Mouse (Mus musculus) CH12.LX (cell line): ENCODE measurements at regions not wholly inside any gene's neighbourhood (a gene's known extent, or its start where the extent isn't known, plus 50 kb on each side); places are given as distances from the start of the nearest gene placed in this dataset.

Experiments
- DNase-seq: peaks from one replicate; pipeline ENCODE4 v3.0.0-alpha.2; 2013; ENCODE audit errors: extremely low read depth
- H3K27ac ChIP-seq: 2 replicates; pipeline ENCODE4 v1.5.1; 2012; ENCODE audit warnings: low read depth, mild to moderate bottlenecking, control low read depth, moderate library complexity; ENCODE audit not compliant: insufficient read depth
- H3K27me3 ChIP-seq: replicated peaks from 2 replicates; pipeline ENCODE3; 2012; ENCODE audit warnings: inconsistent platforms
- H3K36me3 ChIP-seq, 2 experiments: replicated peaks in 1 of 2; 2 replicates each; pipeline versions ENCODE3 to v1.6.1; 2012; ENCODE audit warnings: inconsistent platforms in 1 of 2, low read length in 1 of 2, mild to moderate bottlenecking in 1 of 2, mixed read lengths in 1 of 2, moderate library complexity in 1 of 2; ENCODE audit not compliant: control insufficient read depth in 1 of 2, insufficient read depth in 1 of 2
- H3K4me1 ChIP-seq, 2 experiments: 2 replicates each; pipeline ENCODE4 v1.6.1; 2012; ENCODE audit warnings: inconsistent platforms in 1 of 2, moderate library complexity in 1 of 2; ENCODE audit not compliant: insufficient read depth in 2 of 2, control insufficient read depth in 1 of 2
- H3K4me2 ChIP-seq: 2 replicates; pipeline ENCODE4 v1.6.1; 2012; ENCODE audit warnings: low read depth, mild to moderate bottlenecking, control low read depth; ENCODE audit not compliant: poor library complexity, insufficient read depth, severe bottlenecking
- H3K4me3 ChIP-seq, 3 experiments: fragments of 150-350 bp in 1 of 3; sonication (generic) in 1 of 3; replicated peaks in 1 of 3; 2 replicates each; pipeline versions ENCODE3 to v1.5.1; 2011 to 2012; ENCODE audit warnings: low read depth in 2 of 3, low read length in 2 of 3, mild to moderate bottlenecking in 2 of 3, moderate library complexity in 2 of 3, control low read depth in 1 of 3, improper control_type of control experiment in 1 of 3, inconsistent platforms in 1 of 3, mixed read lengths in 1 of 3; ENCODE audit not compliant: poor library complexity in 1 of 3
- H3K79me2 ChIP-seq: replicated peaks from 2 replicates; pipeline ENCODE4 v1.6.1; 2012; ENCODE audit warnings: mild to moderate bottlenecking, moderate library complexity; ENCODE audit not compliant: control insufficient read depth, poor library complexity, insufficient read depth, severe bottlenecking; ENCODE audit errors: extremely low read depth
- H3K9ac ChIP-seq: 2 replicates; pipeline ENCODE4 v1.6.1; 2012; ENCODE audit warnings: low read depth, mild to moderate bottlenecking, control low read depth, moderate library complexity; ENCODE audit not compliant: insufficient read depth
- H3K9me3 ChIP-seq: replicated peaks from 2 replicates; pipeline ENCODE3; 2012; ENCODE audit warnings: low read length, inconsistent platforms, mixed read lengths
- BHLHE40 ChIP-seq: IDR thresholded peaks from 2 replicates; pipeline ENCODE4 v1.6.1; 2011; ENCODE audit warnings: mild to moderate bottlenecking, low read depth, low read length, improper control_type of control experiment
- CHD1 ChIP-seq: IDR thresholded peaks from 2 replicates; pipeline ENCODE4 v1.6.1; 2012; ENCODE audit warnings: low read depth, low read length, improper control_type of control experiment, inconsistent platforms
- E2F4 ChIP-seq: IDR thresholded peaks from 2 replicates; pipeline ENCODE4 v1.6.1; 2011; ENCODE audit warnings: low read depth, low read length, improper control_type of control experiment; ENCODE audit not compliant: insufficient replicate concordance
- EP300 ChIP-seq: IDR thresholded peaks from 2 replicates; pipeline ENCODE4 v1.6.1; 2011; ENCODE audit warnings: low read length, improper control_type of control experiment
- GABPA ChIP-seq: IDR thresholded peaks from 2 replicates; pipeline ENCODE4 v1.6.1; 2012; ENCODE audit warnings: low read depth, low read length, improper control_type of control experiment, inconsistent platforms; ENCODE audit not compliant: insufficient replicate concordance
- IRF4 ChIP-seq: IDR thresholded peaks from 2 replicates; pipeline ENCODE4 v1.6.1; 2014; ENCODE audit warnings: low read depth, mild to moderate bottlenecking, inconsistent platforms, low read length, improper control_type of control experiment
- JUN ChIP-seq: IDR thresholded peaks from 2 replicates; pipeline ENCODE4 v1.6.1; 2011; ENCODE audit warnings: low read depth, mild to moderate bottlenecking, low read length, improper control_type of control experiment, moderate library complexity; ENCODE audit not compliant: insufficient read depth
- KAT2A ChIP-seq: IDR thresholded peaks from 2 replicates; pipeline ENCODE4 v1.6.1; 2012; ENCODE audit warnings: low read length, improper control_type of control experiment, inconsistent platforms; ENCODE audit not compliant: insufficient replicate concordance
- MAFK ChIP-seq: IDR thresholded peaks from 2 replicates; pipeline ENCODE4 v1.6.1; 2011; ENCODE audit warnings: low read length, improper control_type of control experiment; ENCODE audit not compliant: insufficient replicate concordance
- MEF2A ChIP-seq: IDR thresholded peaks from 2 replicates; pipeline ENCODE4 v1.6.1; 2014; ENCODE audit warnings: low read depth, mild to moderate bottlenecking, inconsistent platforms, low read length, improper control_type of control experiment, borderline replicate concordance
- MXI1 ChIP-seq: IDR thresholded peaks from 2 replicates; pipeline ENCODE4 v1.6.1; 2011; ENCODE audit warnings: mild to moderate bottlenecking, low read depth, low read length, improper control_type of control experiment
- MYC ChIP-seq: IDR thresholded peaks from 2 replicates; pipeline ENCODE4 v1.6.1; 2011; ENCODE audit warnings: low read depth, mild to moderate bottlenecking, improper control_type of control experiment, low read length
- NELFE ChIP-seq: IDR thresholded peaks from 2 replicates; pipeline ENCODE4 v1.6.1; 2011; ENCODE audit warnings: low read depth, low read length, improper control_type of control experiment
- NRF1 ChIP-seq: IDR thresholded peaks from 2 replicates; pipeline ENCODE4 v1.6.1; 2014; ENCODE audit warnings: low read depth, mild to moderate bottlenecking, inconsistent platforms, low read length, improper control_type of control experiment, moderate library complexity
- PAX5 ChIP-seq: IDR thresholded peaks from 2 replicates; pipeline ENCODE4 v1.6.1; 2012; ENCODE audit warnings: low read length, inconsistent platforms, mixed read lengths
- RCOR1 ChIP-seq: conservative IDR thresholded peaks from 2 replicates; pipeline ENCODE4 v1.6.1; 2012; ENCODE audit warnings: low read depth, mild to moderate bottlenecking, inconsistent platforms, low read length, improper control_type of control experiment
- TCF12 ChIP-seq: IDR thresholded peaks from 2 replicates; pipeline ENCODE4 v1.6.1; 2014; ENCODE audit warnings: low read depth, mild to moderate bottlenecking, inconsistent platforms, low read length, improper control_type of control experiment
- USF1 ChIP-seq: IDR thresholded peaks from 2 replicates; pipeline ENCODE4 v1.6.1; 2014; ENCODE audit warnings: low read depth, mild to moderate bottlenecking, inconsistent platforms, low read length, improper control_type of control experiment
- USF2 ChIP-seq: conservative IDR thresholded peaks from 2 replicates; pipeline ENCODE4 v1.6.1; 2011; ENCODE audit warnings: low read depth, low read length, improper control_type of control experiment
- ZC3H11A ChIP-seq: IDR thresholded peaks from 2 replicates; pipeline ENCODE4 v1.6.1; 2012; ENCODE audit warnings: low read depth, mild to moderate bottlenecking, inconsistent platforms, low read length, improper control_type of control experiment
- ZNF384 ChIP-seq: IDR thresholded peaks from 2 replicates; pipeline ENCODE4 v1.6.1; 2012; ENCODE audit warnings: low read depth, low read length, improper control_type of control experiment, inconsistent platforms
- dilution Hi-C: fragments of 300-500 bp; cut with MboI; formaldehyde crosslinking; loops from 2 replicates; pipeline ENCODE4 v1.14.3; 2020; ENCODE audit warnings: low sequenced_read_pairs; ENCODE audit not compliant: extremely low pct_unique_long_range_greater_than_20kb, extremely low pct_ligation_motif_present
- in situ Hi-C: fragments of 300-500 bp; cut with MboI; formaldehyde crosslinking; loops from 3 replicates; pipeline ENCODE4 v1.14.3; 2019; ENCODE audit warnings: low sequenced_read_pairs, low pct_ligation_motif_present, low pct_unique_long_range_greater_than_20kb, mixed read lengths

- no peak for DNase-seq
- dilution Hi-C loops = no loop called here
- Histone ChIP-seq H3K36me3 (no peaks in the 10 kb centered on the region), H3K27me3 (peaks cover 39% of the 10 kb centered on the region), H3K79me2 (no peaks in the 10 kb centered on the region), H3K9me3 (no peaks in the 10 kb centered on the region), H3K27ac (no peak overlapping the region), H3K9ac (no peak overlapping the region), H3K4me2 (no peak overlapping the region), H3K4me1 (no peaks in the 10 kb centered on the region), H3K4me3 (no peak overlapping the region)
- TF ChIP-seq MAFK (no peak), USF1 (no peak), KAT2A (no peak), IRF4 (no peak), ZC3H11A (no peak), NELFE (no peak), CHD1 (no peak), RCOR1 (no peak), E2F4 (no peak), BHLHE40 (no peak), NRF1 (no peak), MYC (no peak), TCF12 (no peak)
- in situ Hi-C loops = no loop called here
Observed at GRCm38 (mm10) chr7:133471706-133472105, 130.3 kb downstream of the Tex36 start.

- dilution Hi-C loops = no loop called here
- TF ChIP-seq GABPA = no peak
- no peak for TF ChIP-seq NRF1
- no peak for TF ChIP-seq MXI1
- no peak for TF ChIP-seq IRF4
- TF ChIP-seq EP300 = no peak
- TF ChIP-seq PAX5 = no peak
- no peak for TF ChIP-seq USF2
- TF ChIP-seq JUN = no peak
- TF ChIP-seq ZC3H11A = no peak
- no peak for TF ChIP-seq E2F4
- TF ChIP-seq NELFE = no peak
- no peak for TF ChIP-seq TCF12
- TF ChIP-seq MEF2A = no peak
- TF ChIP-seq ZNF384 = no peak
Observed at GRCm38 (mm10) chr7:133470620-133470958, 131.4 kb downstream of the Tex36 start.

More at GRCm38 (mm10) chr7:133470620-133470958, 131.4 kb downstream of the Tex36 start:
- Histone ChIP-seq H3K27me3 (peaks cover 37% of the 10 kb centered on the region), H3K4me3 (no peak overlapping the region), H3K9ac (no peak overlapping the region), H3K4me2 (no peak overlapping the region), H3K36me3 (no peaks in the 10 kb centered on the region), H3K4me1 (no peaks in the 10 kb centered on the region), H3K9me3 (no peaks in the 10 kb centered on the region), H3K79me2 (no peaks in the 10 kb centered on the region), H3K27ac (no peak overlapping the region)
- in situ Hi-C loops = no loop called here
- DNase-seq = no peak
